Mouse (Mus musculus) cerebellum, adult 11-12 months (tissue): ENCODE data around the gene Dnase2a.
"Not testable (repeated sequence)": the region's sequence is repeated elsewhere in the genome, so short reads cannot be mapped to it uniquely, and the experiment has no call there.

Source experiments
- DNase-seq: peaks from one replicate; pipeline ENCODE4 v3.0.0; 2022

Dnase2a gene

GRCm38 (mm10) chr8:84908421-84909161 lies at the start of gene Dnase2a:
Gene Dnase2a, plus strand, starts transcription at chr8:84908560.
- peak; percentile 90 for DNase-seq

DNA sequence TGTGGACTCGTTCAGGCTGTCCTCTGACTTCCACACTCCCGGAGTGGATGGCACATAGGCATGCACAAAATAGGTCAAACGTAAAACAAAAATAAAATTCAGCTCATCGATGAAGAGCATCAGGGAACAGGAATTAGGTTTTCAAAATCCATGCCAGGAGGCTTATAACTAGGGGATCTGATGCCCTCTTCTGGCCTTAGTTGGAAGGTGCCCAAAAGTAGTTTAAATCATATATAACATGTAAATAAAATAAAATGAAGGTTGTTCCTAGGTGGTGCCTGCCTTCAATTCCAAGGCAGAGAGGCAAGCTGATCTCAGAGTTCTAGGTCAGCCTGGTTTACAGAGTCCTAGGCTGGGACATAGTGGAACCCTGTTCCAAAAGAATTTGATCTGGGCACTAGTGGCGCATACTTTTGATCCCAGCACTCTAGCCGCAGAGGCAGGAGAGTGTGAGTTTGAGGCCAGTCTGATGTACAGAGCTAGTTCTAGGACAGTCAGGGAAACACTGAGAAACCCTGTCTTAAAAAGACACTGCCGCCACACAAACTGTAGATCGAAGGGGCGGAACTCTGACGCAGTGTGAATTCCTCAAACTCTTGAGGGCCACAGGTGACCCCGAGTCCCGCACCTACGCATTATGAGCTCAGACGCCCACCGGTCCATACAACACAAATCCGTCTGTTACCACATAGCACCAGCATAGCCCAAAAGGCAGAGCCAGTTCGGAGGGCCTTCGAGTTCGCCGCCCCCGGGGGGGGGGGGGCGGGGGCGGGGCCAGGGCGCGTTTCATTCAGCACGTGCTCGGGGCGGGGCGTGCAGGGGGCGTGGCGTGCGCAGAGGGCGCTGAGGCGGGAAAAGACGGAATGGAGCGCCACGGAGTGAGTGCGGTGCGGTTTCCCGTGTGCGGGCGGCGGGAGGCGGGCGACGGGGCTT lies 36.7 kb upstream of the Dnase2a start, which contains the start of gene Syce2:
TSS of gene Syce2 (plus strand) at position 736 of the 933 bp plus-strand sequence.
- peak; percentile 66 for DNase-seq

DNA sequence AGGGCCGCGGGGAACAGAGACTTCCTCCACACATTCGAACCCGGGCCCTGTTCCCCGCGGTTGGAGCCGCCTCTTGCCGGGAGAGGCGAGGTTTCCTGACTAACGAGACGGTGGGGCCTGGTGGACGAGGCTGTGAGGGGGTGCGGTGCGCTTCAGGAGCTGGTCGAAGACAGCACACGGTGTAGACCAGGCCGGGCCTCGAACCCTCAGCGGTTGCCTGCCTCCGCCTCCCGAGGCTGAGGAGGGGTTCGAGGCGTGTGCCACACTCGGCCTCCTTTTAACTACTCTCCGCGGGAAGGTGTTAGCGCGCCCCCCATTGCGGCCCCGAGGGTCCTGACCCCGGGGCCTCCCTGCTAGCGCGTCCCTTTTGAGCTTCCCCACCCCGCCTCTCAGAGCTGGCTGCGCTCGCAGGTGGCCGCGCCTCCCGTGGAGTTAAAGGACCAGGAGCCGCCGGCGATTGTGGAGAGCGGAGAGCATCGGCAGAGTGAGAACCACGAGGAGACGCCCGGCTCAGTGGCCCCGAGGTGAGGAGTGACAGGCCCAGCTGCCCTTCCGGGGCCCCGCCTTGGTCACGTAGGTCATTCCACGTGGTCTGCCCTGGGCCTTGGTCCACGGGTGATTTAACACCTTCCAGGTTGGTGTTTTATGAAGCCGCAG lies 35.9 kb upstream of the Dnase2a start:
- DNase-seq = no peak

DNA sequence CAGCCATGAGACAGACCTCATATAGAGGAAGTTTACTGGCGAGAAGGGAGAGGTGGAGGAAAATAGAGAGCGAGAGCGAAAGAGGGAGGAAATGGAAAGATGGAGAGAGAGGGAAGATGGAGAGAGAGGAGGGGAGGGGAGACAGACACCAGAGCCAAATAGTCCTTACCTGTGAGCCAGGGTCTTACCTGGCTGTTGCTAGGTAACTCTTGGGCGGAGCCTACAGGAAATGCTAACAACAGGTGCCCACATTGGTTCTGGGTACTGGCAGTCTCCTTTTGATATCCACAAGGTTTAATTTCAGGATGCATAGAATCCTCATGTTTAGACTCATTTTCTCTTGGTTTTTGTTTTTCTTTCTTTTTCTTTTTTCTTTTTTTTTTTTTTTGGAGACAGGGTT lies 35.3 kb upstream of the Dnase2a start:
- DNase-seq = no peak

DNA sequence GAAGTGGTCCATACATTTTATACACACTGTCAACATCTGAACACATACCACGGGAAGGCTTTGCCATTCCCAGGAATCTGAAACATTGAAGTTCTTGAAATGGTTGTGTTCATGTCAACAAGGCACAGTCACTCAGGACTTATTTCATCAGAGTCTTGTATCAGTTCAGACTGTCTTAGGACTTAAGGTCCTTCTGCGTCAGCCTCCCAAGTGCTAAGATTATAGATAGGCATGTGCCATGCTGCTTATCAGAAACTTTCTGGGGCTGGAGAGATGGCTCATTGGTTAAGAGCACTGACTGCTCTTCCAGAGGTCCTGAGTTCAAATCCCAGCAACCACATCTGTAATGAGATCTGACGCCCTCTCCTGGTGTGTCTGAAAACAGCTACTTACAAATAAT lies 34.0 kb upstream of the Dnase2a start:
- DNase-seq = no peak

DNA sequence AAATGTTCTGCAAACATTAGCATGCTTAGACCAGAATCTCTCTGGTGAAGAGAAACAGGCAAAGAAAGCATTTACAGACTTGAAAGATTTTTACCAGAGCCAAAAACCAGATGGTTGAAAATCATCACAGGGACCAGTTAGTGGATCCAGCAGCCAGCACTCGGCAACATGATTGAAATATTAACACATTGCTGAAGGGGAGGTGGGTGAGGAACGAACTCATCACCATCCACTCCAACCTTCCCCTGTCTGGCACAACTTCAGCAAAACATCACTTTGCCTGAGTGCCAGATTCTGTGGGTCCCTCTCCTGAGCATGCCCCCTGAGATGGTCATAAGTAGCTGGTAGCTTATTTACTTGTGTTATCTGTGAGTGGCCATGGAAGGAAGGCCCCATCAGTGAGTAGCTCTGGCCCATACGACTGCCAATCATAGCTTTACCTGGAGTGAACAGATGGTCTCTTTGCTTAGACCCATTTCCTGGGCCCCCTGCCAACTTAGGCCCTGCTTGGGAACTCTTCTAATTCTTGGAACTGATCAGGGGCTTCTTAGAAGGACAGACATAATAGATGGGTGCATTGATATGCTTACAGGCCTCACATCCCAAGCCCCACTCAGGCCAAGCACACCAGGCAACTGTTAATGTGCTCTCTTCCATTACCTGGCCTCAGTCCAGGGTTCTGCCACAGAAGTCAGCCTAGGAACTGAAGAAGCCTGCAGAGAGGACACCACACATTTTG lies 30.9 kb upstream of the Dnase2a start:
- DNase-seq = peak; percentile 80

DNA sequence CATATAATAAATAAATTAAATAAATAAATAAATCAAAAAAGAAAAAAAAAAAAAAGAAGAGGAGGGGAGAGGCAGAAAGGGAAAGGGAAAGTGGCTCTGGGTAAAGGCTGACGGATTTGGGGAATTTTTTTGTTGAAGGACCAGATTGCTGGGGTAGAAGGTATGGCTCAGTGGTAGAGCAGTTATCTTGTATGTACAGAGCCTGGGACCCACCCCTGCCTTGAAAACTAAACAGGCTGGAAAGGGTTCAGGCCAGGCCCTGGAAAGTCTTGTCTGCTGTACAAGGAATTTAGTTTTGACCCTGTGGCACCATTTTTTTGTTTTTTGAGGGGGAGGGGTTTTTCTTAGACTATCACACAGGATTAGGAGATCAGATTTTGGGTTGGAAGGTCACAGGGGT lies 29.4 kb upstream of the Dnase2a start:
- no peak for DNase-seq

GRCm38 (mm10) chr8:84884728-84885127 lies 23.6 kb upstream of the Dnase2a start:
- DNase-seq = no peak

- DNase-seq = no peak
Observed at GRCm38 (mm10) chr8:84888280-84888679, 20.1 kb upstream of the Dnase2a start.

GRCm38 (mm10) chr8:84889141-84889540 lies 19.2 kb upstream of the Dnase2a start:
- no peak for DNase-seq

GRCm38 (mm10) chr8:84892993-84893708 lies 15.2 kb upstream of the Dnase2a start:
- no peak for DNase-seq

GRCm38 (mm10) chr8:84893709-84894134 lies 14.6 kb upstream of the Dnase2a start, which contains the start of gene Gcdh:
Gene Gcdh, minus strand, starts transcription at chr8:84893921.
- DNase-seq = peak; percentile 94

DNA sequence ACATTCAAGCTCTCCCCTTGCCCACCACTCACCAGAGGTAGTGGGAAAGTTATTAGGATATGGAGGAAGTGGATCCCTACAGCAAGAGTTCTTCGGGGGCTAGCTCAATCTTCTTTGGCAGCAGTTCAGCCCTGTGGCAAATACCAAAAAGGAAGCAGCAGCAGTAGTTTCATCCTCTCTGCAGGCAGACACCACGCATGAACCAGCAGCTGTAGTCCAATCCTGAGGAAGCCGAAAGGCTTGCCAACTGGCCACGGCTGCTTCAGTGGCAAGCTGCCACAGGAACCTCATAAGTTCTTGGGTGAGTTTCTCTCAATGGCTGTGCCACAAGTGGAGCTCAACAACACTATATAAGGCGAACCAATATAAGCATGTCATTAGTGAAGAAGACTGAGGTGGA lies 12.4 kb upstream of the Dnase2a start:
- no peak for DNase-seq

- DNase-seq = no peak
Observed at GRCm38 (mm10) chr8:84901071-84901470, 7.3 kb upstream of the Dnase2a start.

- no peak for DNase-seq
Observed at GRCm38 (mm10) chr8:84901752-84902151, 6.6 kb upstream of the Dnase2a start, which contains the start of gene Klf1. Gene Klf1, plus strand, starts transcription at chr8:84901928.

DNA sequence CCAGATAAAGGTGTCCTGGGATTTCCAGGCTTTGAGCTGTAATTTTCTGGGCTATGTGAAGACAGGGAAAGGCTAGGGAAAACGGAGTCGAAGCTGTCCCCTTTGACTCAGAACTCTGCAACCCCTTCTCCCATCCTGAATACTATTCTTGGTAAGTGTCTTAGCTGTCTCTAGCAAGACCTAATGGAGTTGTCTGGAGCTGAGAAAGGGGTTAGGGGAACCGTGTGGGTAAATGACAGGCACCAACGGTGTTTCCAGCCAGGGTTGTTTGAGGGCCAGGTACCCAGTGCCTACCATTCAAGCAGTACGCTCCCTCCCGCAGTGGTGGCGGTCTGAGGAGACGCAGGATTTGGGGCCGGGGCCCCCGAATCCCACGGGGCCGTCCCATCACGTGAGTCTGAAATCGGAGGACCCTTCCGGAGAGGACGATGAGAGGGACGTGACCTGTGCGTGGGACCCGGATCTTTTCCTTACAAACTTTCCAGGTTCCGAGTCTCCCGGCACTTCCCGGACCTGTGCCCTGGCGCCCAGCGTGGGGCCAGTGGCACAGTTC lies 5.9 kb upstream of the Dnase2a start:
- DNase-seq = no peak

DNA sequence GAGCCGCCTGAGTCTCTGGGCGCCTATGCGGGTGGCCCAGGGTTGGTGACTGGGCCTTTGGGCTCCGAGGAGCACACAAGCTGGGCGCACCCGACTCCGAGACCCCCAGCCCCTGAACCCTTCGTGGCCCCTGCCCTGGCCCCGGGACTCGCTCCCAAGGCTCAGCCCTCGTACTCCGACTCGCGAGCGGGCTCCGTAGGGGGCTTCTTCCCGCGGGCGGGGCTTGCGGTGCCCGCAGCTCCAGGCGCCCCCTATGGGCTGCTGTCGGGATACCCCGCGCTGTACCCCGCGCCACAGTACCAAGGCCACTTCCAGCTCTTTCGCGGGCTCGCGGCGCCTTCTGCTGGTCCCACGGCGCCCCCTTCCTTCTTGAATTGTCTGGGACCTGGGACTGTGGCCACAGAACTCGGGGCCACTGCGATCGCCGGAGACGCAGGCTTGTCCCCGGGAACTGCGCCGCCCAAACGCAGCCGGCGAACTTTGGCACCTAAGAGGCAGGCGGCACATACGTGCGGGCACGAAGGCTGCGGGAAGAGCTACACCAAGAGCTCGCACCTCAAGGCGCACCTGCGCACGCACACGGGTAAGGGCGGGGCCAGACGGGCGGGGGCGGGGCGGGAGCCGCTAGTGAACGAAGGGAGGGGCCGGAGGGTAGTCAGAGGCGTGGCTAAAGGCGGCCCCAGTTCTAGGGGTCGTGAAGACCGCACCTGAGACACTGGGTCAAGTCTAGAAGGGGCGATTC lies 5.3 kb upstream of the Dnase2a start:
- DNase-seq = peak; percentile 95

- no peak for DNase-seq
Observed at GRCm38 (mm10) chr8:84904351-84904750, 4.0 kb upstream of the Dnase2a start.

GRCm38 (mm10) chr8:84907037-84907436 lies 1.3 kb upstream of the Dnase2a start:
- no peak for DNase-seq

- DNase-seq = no peak
Observed at GRCm38 (mm10) chr8:84907493-84907892, 867 bp upstream of the Dnase2a start.

DNA sequence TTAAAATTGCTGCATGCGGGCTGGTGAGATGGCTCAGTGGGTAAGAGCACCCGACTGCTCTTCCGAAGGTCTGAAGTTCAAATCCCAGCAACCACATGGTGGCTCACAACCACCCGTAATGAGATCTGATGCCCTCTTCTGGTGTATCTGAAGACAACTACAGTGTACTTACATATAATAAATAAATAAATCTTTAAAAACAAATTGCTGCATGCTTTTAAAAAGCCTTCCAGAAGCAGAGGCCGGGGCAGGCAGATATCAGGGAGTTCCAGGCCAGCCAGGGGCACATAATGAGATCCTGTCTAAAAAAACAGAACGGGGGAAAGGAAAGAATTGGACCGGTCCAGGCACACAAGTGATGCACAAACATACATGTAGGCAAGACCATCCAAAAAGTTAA lies 381 bp upstream of the Dnase2a start:
- DNase-seq = not testable (repeated sequence)
